Mouse (Mus musculus): ENCODE results near the gene 2810006K23Rik. TPM values are rescaled to one million over a fixed set of nuclear protein-coding genes. Genes with fewer than 3 reads are reported as not detected.
"Not testable (repeated sequence)": the region's sequence is repeated elsewhere in the genome, so short reads cannot be mapped to it uniquely, and the experiment has no call there.

2810006K23Rik gene
- polyA plus RNA-seq, 1 experiment, result 5.7 TPM

DNA sequence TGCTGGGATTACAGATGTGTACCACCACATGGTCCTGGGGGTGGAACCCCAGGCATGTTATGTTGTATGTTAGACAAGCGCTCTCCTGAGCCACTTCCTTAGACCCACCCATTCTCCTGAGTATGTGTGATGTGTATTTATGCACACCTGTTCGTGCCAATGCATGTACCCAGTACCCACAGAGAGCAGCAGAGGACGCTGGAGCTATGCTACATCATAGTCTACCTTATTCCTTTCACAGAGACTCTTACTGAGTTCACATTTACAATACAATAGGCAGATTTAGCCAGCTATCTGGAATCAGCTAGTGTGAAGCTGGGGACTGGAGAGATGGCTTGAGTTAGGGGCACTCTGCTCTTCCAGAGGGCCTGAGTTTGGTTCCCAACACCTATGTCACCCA, 28.8 kb downstream of the 2810006K23Rik start:
- peak; percentile 10 for DNase-seq
- 30% methylated on average over 3 of the region's 3 CpGs for WGBS
- H3K4me3 ChIP-seq (ENCODE audit: control insufficient read depth, insufficient read depth, low read length), result no peak overlapping the region

DNA sequence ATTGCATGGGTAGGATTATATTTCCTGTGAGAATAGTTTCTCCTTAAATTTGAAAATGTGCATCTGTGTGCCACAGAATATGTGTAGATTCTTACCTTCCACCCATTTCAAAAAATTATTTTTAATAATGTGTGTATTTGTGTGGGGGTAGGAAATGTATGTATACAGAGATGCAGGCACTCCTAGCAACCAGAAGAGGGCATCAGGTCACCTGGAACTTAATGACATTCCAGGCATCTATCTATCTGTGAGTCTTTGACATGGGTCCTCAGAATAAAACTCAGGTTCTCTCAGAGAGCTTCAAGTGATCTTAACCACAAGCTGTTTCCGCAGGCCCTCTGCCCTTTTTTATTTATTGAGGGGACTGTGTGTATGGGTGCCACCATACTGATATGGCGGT, 31.8 kb downstream of the 2810006K23Rik start:
- no peak for TF ChIP-seq POLR2A (IDR thresholded peaks at IDR 0.05; ENCODE audit: control insufficient read depth, extremely low read depth, insufficient read depth, low read length, poor library complexity)
- no peak for TF ChIP-seq CTCF (IDR thresholded peaks at IDR 0.05; ENCODE audit: borderline replicate concordance, control insufficient read depth, extremely low read depth, insufficient read depth, low read length, poor library complexity)
- Histone ChIP-seq H3K27me3 (ENCODE audit: control insufficient read depth, insufficient read depth, low read length) (no peaks in the 10 kb centered on the region), H3K4me3 (ENCODE audit: control insufficient read depth, insufficient read depth, low read length) (no peak overlapping the region), H3K36me3 (ENCODE audit: control insufficient read depth, insufficient read depth, low read length) (no peaks in the 10 kb centered on the region), H3K27ac (ENCODE audit: control insufficient read depth, insufficient read depth, low read length) (no peak overlapping the region), H3K4me1 (replicated peaks; ENCODE audit: control insufficient read depth, insufficient read depth, low read length) (peaks cover 4% of the 10 kb centered on the region)
- 92% methylated on average over 2 of the region's 2 CpGs for WGBS
- DNase-seq, result no peak

More for the DNA sequence above, 28.8 kb downstream of the 2810006K23Rik start:
- H3K36me3 ChIP-seq (ENCODE audit: control insufficient read depth, insufficient read depth, low read length), result no peaks in the 10 kb centered on the region
- TF ChIP-seq CTCF (IDR thresholded peaks at IDR 0.05; ENCODE audit: borderline replicate concordance, control insufficient read depth, extremely low read depth, insufficient read depth, low read length, poor library complexity), result no peak
- TF ChIP-seq POLR2A (IDR thresholded peaks at IDR 0.05; ENCODE audit: control insufficient read depth, extremely low read depth, insufficient read depth, low read length, poor library complexity), result no peak
- no peak overlapping the region for H3K27ac ChIP-seq (ENCODE audit: control insufficient read depth, insufficient read depth, low read length)
- H3K4me1 ChIP-seq (replicated peaks; ENCODE audit: control insufficient read depth, insufficient read depth, low read length), result peaks cover 21% of the 10 kb centered on the region
- H3K27me3 ChIP-seq (ENCODE audit: control insufficient read depth, insufficient read depth, low read length), result no peaks in the 10 kb centered on the region

DNA sequence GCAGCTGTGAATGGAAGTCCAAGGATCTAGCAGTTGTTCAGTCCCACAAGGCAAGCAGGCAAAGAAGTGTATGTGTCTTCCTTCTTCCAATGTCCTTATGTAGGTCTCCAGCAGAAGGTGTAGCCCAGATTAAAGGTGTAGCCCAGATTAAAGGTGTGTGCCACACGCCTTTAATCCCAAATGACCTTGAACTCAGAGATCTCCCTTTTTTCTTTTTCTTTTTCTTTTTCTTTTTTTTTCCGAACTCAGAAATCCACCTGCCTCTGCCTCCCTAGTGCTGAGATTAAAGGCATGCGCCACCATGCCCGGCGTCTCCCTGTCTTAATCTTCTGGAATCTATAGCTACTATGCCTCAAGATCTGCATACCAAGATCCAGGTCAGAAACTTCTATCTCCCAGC, 35.1 kb downstream of the 2810006K23Rik start, which contains the start of gene Cdk2ap1:
TSS of gene Cdk2ap1 (minus strand) at position 101 of the 400 bp plus-strand sequence.
- not testable (repeated sequence) for H3K4me1 ChIP-seq (replicated peaks; ENCODE audit: control insufficient read depth, insufficient read depth, low read length); H3K27ac ChIP-seq (ENCODE audit: control insufficient read depth, insufficient read depth, low read length); H3K27me3 ChIP-seq (ENCODE audit: control insufficient read depth, insufficient read depth, low read length); DNase-seq; H3K36me3 ChIP-seq (ENCODE audit: control insufficient read depth, insufficient read depth, low read length); H3K4me3 ChIP-seq (ENCODE audit: control insufficient read depth, insufficient read depth, low read length)
- WGBS, result 98% methylated on average over 5 of the region's 5 CpGs

GRCm38 (mm10) chr5:124364173-124364918, 36.5 kb downstream of the 2810006K23Rik start:
- no peaks in the 10 kb centered on the region for H3K4me1 ChIP-seq (replicated peaks; ENCODE audit: control insufficient read depth, insufficient read depth, low read length)
- H3K27me3 ChIP-seq (ENCODE audit: control insufficient read depth, insufficient read depth, low read length), result no peaks in the 10 kb centered on the region
- 96% methylated on average over 6 of the region's 6 CpGs for WGBS
- no peak overlapping the region for H3K27ac ChIP-seq (ENCODE audit: control insufficient read depth, insufficient read depth, low read length)
- H3K4me3 ChIP-seq (ENCODE audit: control insufficient read depth, insufficient read depth, low read length), result no peak overlapping the region
- peaks cover 5% of the 10 kb centered on the region for H3K36me3 ChIP-seq (ENCODE audit: control insufficient read depth, insufficient read depth, low read length)
- no peak for DNase-seq
- no peak for TF ChIP-seq CTCF (IDR thresholded peaks at IDR 0.05; ENCODE audit: borderline replicate concordance, control insufficient read depth, extremely low read depth, insufficient read depth, low read length, poor library complexity)
- TF ChIP-seq POLR2A (IDR thresholded peaks at IDR 0.05; ENCODE audit: control insufficient read depth, extremely low read depth, insufficient read depth, low read length, poor library complexity), result no peak

GRCm38 (mm10) chr5:124365754-124366153, 37.9 kb downstream of the 2810006K23Rik start:
- TF ChIP-seq POLR2A (IDR thresholded peaks at IDR 0.05; ENCODE audit: control insufficient read depth, extremely low read depth, insufficient read depth, low read length, poor library complexity), result no peak
- no peak for TF ChIP-seq CTCF (IDR thresholded peaks at IDR 0.05; ENCODE audit: borderline replicate concordance, control insufficient read depth, extremely low read depth, insufficient read depth, low read length, poor library complexity)
- no peaks in the 10 kb centered on the region for H3K27me3 ChIP-seq (ENCODE audit: control insufficient read depth, insufficient read depth, low read length)
- no peaks in the 10 kb centered on the region for H3K4me1 ChIP-seq (replicated peaks; ENCODE audit: control insufficient read depth, insufficient read depth, low read length)
- no peak overlapping the region for H3K27ac ChIP-seq (ENCODE audit: control insufficient read depth, insufficient read depth, low read length)
- DNase-seq, result no peak
- H3K4me3 ChIP-seq (ENCODE audit: control insufficient read depth, insufficient read depth, low read length), result no peak overlapping the region
- 94% methylated on average over 2 of the region's 2 CpGs for WGBS
- peaks cover 16% of the 10 kb centered on the region for H3K36me3 ChIP-seq (ENCODE audit: control insufficient read depth, insufficient read depth, low read length)

DNA sequence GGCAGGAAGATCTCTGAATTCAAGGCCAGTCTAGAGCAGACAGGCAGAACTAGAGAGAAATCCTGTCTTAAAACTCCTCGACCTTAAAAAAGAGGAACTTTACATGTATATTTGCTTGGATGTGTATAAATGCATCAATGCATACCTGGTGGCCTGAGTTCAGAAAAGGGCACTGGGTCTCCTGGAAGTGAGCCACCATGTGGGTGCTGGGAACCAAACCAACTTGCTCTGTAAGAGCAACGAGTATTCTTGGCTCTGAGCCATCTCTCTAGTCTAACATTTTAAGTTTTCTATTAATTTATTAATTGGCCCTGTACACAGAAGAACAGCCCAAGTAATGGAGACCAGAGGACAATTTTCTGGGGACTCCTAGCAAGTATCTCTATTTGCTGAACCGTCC, 38.8 kb downstream of the 2810006K23Rik start:
- DNase-seq, result no peak
- Histone ChIP-seq H3K27me3 (ENCODE audit: control insufficient read depth, insufficient read depth, low read length) (no peaks in the 10 kb centered on the region), H3K27ac (ENCODE audit: control insufficient read depth, insufficient read depth, low read length) (no peak overlapping the region)

GRCm38 (mm10) chr5:124374298-124374697, 46.4 kb downstream of the 2810006K23Rik start:
- whole genome bisulfite sequencing, result 99% methylated on average over 7 of the region's 7 CpGs
- DNase-seq, result no peak
- Histone ChIP-seq H3K4me3 (ENCODE audit: control insufficient read depth, insufficient read depth, low read length) (no peak overlapping the region), H3K27me3 (ENCODE audit: control insufficient read depth, insufficient read depth, low read length) (no peaks in the 10 kb centered on the region), H3K27ac (ENCODE audit: control insufficient read depth, insufficient read depth, low read length) (no peak overlapping the region), H3K36me3 (ENCODE audit: control insufficient read depth, insufficient read depth, low read length) (peaks cover 78% of the 10 kb centered on the region), H3K4me1 (replicated peaks; ENCODE audit: control insufficient read depth, insufficient read depth, low read length) (no peaks in the 10 kb centered on the region)
- no peak for TF ChIP-seq CTCF (IDR thresholded peaks at IDR 0.05; ENCODE audit: borderline replicate concordance, control insufficient read depth, extremely low read depth, insufficient read depth, low read length, poor library complexity)
- no peak for TF ChIP-seq POLR2A (IDR thresholded peaks at IDR 0.05; ENCODE audit: control insufficient read depth, extremely low read depth, insufficient read depth, low read length, poor library complexity)

More for the DNA sequence above, 38.8 kb downstream of the 2810006K23Rik start:
- Histone ChIP-seq H3K4me3 (ENCODE audit: control insufficient read depth, insufficient read depth, low read length) (no peak overlapping the region), H3K4me1 (replicated peaks; ENCODE audit: control insufficient read depth, insufficient read depth, low read length) (no peaks in the 10 kb centered on the region), H3K36me3 (ENCODE audit: control insufficient read depth, insufficient read depth, low read length) (peaks cover 22% of the 10 kb centered on the region)
- TF ChIP-seq POLR2A (IDR thresholded peaks at IDR 0.05; ENCODE audit: control insufficient read depth, extremely low read depth, insufficient read depth, low read length, poor library complexity), result no peak
- TF ChIP-seq CTCF (IDR thresholded peaks at IDR 0.05; ENCODE audit: borderline replicate concordance, control insufficient read depth, extremely low read depth, insufficient read depth, low read length, poor library complexity), result no peak
- WGBS, result 42% methylated on average over 3 of the region's 3 CpGs

All from thymus, adult 2 months (tissue).